9 mouse cellular contexts compared by ENCODE assay signal in genomic region chr9:123158125-123158836, GRCm38 (mm10). TPM values are rescaled to one million over a fixed set of nuclear protein-coding genes. Genes with fewer than 3 reads are reported as not detected.
DNase-seq lines count a peak whose midpoint lies in the region; ATAC-seq and TF ChIP-seq lines count a peak whose summit lies in the region.
"Had no signal": no experiment of that assay in that cellular context is flagged by ENCODE, and none has a peak within 500 bp of the region (broad histone marks: within the 10 kb centered on the region; RNA-seq: fewer than 3 reads in every experiment).

No protein-coding gene starts in this region.

- no peak overlapping the region for H3K9ac ChIP-seq in kidney, embryonic 14.5 days (ENCODE audit: low read depth, low read length)
- H3K9ac ChIP-seq in CH12.LX (ENCODE audit: insufficient read depth, low read depth): no peak overlapping the region
- no peak overlapping the region for H3K9ac ChIP-seq in hindbrain, embryonic 16.5 days (ENCODE audit: low read depth, low read length)
- H3K9ac ChIP-seq: midbrain, embryonic 12.5 days had no signal

- H3K4me1 ChIP-seq in kidney, embryonic 14.5 days (ENCODE audit: control insufficient read depth, insufficient read depth, low read length): no peaks in the 10 kb centered on the region
- peaks cover 5 to 8% of the 10 kb centered on the region in 2 experiments; a peak in 3 of 4 replicates for H3K4me1 ChIP-seq in CH12.LX (ENCODE audit: control insufficient read depth in 1 of 2, insufficient read depth in 2 of 2)
- no peaks in the 10 kb centered on the region for H3K4me1 ChIP-seq in hindbrain, embryonic 16.5 days (ENCODE audit: control insufficient read depth, insufficient read depth, low read depth, low read length)
- H3K4me1 ChIP-seq in forebrain, embryonic 10.5 days: peaks cover 9% of the 10 kb centered on the region
- H3K4me1 ChIP-seq: midbrain, embryonic 12.5 days had no signal

- no peak overlapping the region for H3K27ac ChIP-seq in kidney, embryonic 14.5 days (ENCODE audit: low read depth, low read length)
- H3K27ac ChIP-seq in CH12.LX (ENCODE audit: insufficient read depth, low read depth): no peak overlapping the region
- H3K27ac ChIP-seq in hindbrain, embryonic 16.5 days (ENCODE audit: low read depth, low read length): no peak overlapping the region
- H3K27ac ChIP-seq in forebrain, embryonic 10.5 days: no peak overlapping the region
- H3K27ac ChIP-seq: midbrain, embryonic 12.5 days had no signal

- WGBS in kidney, embryonic 14.5 days: 51% methylated on average over 8 of the region's 8 CpGs
- 58% methylated on average over 8 of the region's 8 CpGs for whole genome bisulfite sequencing in hindbrain, embryonic 16.5 days
- 60% methylated on average over 8 of the region's 8 CpGs for WGBS in forebrain, embryonic 10.5 days

- dilution Hi-C loops in CH12.LX (cut with MboI; ENCODE audit: extremely low pct_ligation_motif_present, extremely low pct_unique_long_range_greater_than_20kb, low sequenced_read_pairs): no loop called here

- no peak for ATAC-seq in kidney, embryonic 14.5 days (ENCODE audit: low FRiP score, low TSS enrichment)
- ATAC-seq in hindbrain, embryonic 16.5 days: peak; percentile 43; the same call in 1 of the 2 replicates

- H3K79me2 ChIP-seq in CH12.LX (replicated peaks; ENCODE audit: control insufficient read depth, extremely low read depth, insufficient read depth, poor library complexity, severe bottlenecking): no peaks in the 10 kb centered on the region

- TF ChIP-seq RAD21 in CH12.LX (IDR thresholded peaks at IDR 0.05; ENCODE audit: low read depth, low read length): peak; percentile 82

- TF ChIP-seq POLR2A in CH12.LX (IDR thresholded peaks at IDR 0.05; ENCODE audit: low read depth, low read length): no peak

- no peaks in the 10 kb centered on the region for H3K9me3 ChIP-seq in kidney, embryonic 14.5 days (ENCODE audit: control insufficient read depth, low read length)
- H3K9me3 ChIP-seq in CH12.LX (replicated peaks; ENCODE audit: low read length): peaks cover 3% of the 10 kb centered on the region
- H3K9me3 ChIP-seq in hindbrain, embryonic 16.5 days (ENCODE audit: control insufficient read depth, low read length): no peaks in the 10 kb centered on the region
- H3K9me3 ChIP-seq in forebrain, embryonic 10.5 days: no peaks in the 10 kb centered on the region
- H3K9me3 ChIP-seq: midbrain, embryonic 12.5 days had no signal

- no peak overlapping the region for H3K4me2 ChIP-seq in kidney, embryonic 14.5 days (replicated peaks; ENCODE audit: low read depth, low read length)
- H3K4me2 ChIP-seq in CH12.LX (ENCODE audit: insufficient read depth, low read depth, poor library complexity, severe bottlenecking): peak overlapping the region; percentile 73; the same call in 1 of the 2 replicates
- H3K4me2 ChIP-seq in hindbrain, embryonic 16.5 days (ENCODE audit: low read length): no peak overlapping the region
- H3K4me2 ChIP-seq: midbrain, embryonic 12.5 days had no signal

- no peaks in the 10 kb centered on the region for H3K36me3 ChIP-seq in kidney, embryonic 14.5 days (ENCODE audit: control insufficient read depth, insufficient read depth, low read length)
- peaks cover 0 to 3% of the 10 kb centered on the region in 2 experiments for H3K36me3 ChIP-seq in CH12.LX (replicated peaks in 1 of 2; ENCODE audit: control insufficient read depth in 1 of 2, insufficient read depth in 1 of 2, low read length in 1 of 2)
- no peaks in the 10 kb centered on the region for H3K36me3 ChIP-seq in hindbrain, embryonic 16.5 days (ENCODE audit: control insufficient read depth, insufficient read depth, low read length)
- no peaks in the 10 kb centered on the region for H3K36me3 ChIP-seq in forebrain, embryonic 10.5 days (replicated peaks)
- H3K36me3 ChIP-seq: midbrain, embryonic 12.5 days had no signal

- TF ChIP-seq CTCF in CH12.LX (conservative IDR thresholded peaks at IDR 0.05 in 1 of 2, IDR thresholded peaks at IDR 0.05 in 1 of 2; ENCODE audit: low read depth in 2 of 2, low read length in 2 of 2): peak; percentile 47 to 84; a peak in 3 of 4 replicates

- peak; percentile 48 for DNase-seq in kidney, adult 9 months
- DNase-seq in CH12.LX (ENCODE audit: extremely low read depth) (peak; percentile 62), adipocyte (ENCODE audit: low spot score) (peak; percentile 46)
- peak; percentile 16 for DNase-seq in retina, adult 2 months (ENCODE audit: low read depth, low spot score)
- no peak for DNase-seq in forebrain, embryonic 10.5 days (ENCODE audit: extremely low spot score, low spot score)
- DNase-seq in adrenal gland, postnatal 36 days: no peak

- H3K4me3 ChIP-seq in kidney, embryonic 14.5 days (ENCODE audit: low read length): no peak overlapping the region
- no peak overlapping the region for H3K4me3 ChIP-seq in CH12.LX (replicated peaks in 1 of 3; ENCODE audit: low read depth in 2 of 3, low read length in 2 of 3, poor library complexity in 1 of 3)
- H3K4me3 ChIP-seq in hindbrain, embryonic 16.5 days (ENCODE audit: low read length): no peak overlapping the region
- no peak overlapping the region for H3K4me3 ChIP-seq in forebrain, embryonic 10.5 days
- H3K4me3 ChIP-seq: midbrain, embryonic 12.5 days had no signal

- TF ChIP-seq EP300 in CH12.LX (IDR thresholded peaks at IDR 0.05; ENCODE audit: low read length): no peak

- H3K27me3 ChIP-seq in kidney, embryonic 14.5 days (ENCODE audit: control insufficient read depth, insufficient read depth, low read length): no peaks in the 10 kb centered on the region
- H3K27me3 ChIP-seq in CH12.LX (replicated peaks): no peaks in the 10 kb centered on the region
- H3K27me3 ChIP-seq in hindbrain, embryonic 16.5 days (replicated peaks; ENCODE audit: control insufficient read depth, insufficient read depth, low read length): peaks cover 3% of the 10 kb centered on the region; the same call in 1 of the 2 replicates
- peaks cover 17% of the 10 kb centered on the region for H3K27me3 ChIP-seq in forebrain, embryonic 10.5 days (ENCODE audit: poor library complexity, severe bottlenecking)

- in situ Hi-C loops in CH12.LX (cut with MboI; ENCODE audit: low pct_ligation_motif_present, low pct_unique_long_range_greater_than_20kb, low sequenced_read_pairs): loop anchor here (10.0 kb wide), 1 partner anchor 297 kb away; no protein-coding TSS in a partner anchor

TF ChIP-seq in CH12.LX, 34 proteins besides CTCF, POLR2A, EP300 and RAD21:
- 0 out of 2 replicates have a peak, but pooled peaks have one; percentile 37 for TF ChIP-seq TCF12 (IDR thresholded peaks at IDR 0.05; ENCODE audit: low read depth, low read length)
- no peak for TF ChIP-seq ZMIZ1 (IDR thresholded peaks at IDR 0.05; ENCODE audit: low read depth, low read length)
- peak; percentile 39; the same call in 1 of the 2 replicates for TF ChIP-seq ELF1 (IDR thresholded peaks at IDR 0.05; ENCODE audit: low read depth, low read length)
- peak; percentile 62 for TF ChIP-seq NRF1 (IDR thresholded peaks at IDR 0.05; ENCODE audit: low read depth, low read length)
- TF ChIP-seq SMC3 (IDR thresholded peaks at IDR 0.05; ENCODE audit: low read depth, low read length): peak; percentile 69

RNA-seq across cellular contexts. Expression of gene Clec3b, which starts 7.5 kb away (rescaled TPM):
- not detected in 2 replicates for polyA plus RNA-seq in kidney, embryonic 14.5 days (2014; fragmentation: Nextera tagmentation; extraction: Ambion mirVana)
- 0.13 TPM in 1 of 2 replicates, not detected in the other for total RNA-seq in CH12.LX (2012; rRNA removed)
- total RNA-seq in CH12.LX (2014; rRNA removed): not detected in 2 replicates
- 0.31 and 0.33 TPM in 2 replicates for polyA plus RNA-seq in CH12.LX (2012; ENCODE audit: insufficient read length, low read depth)
- 4.2 and 4.5 TPM in 2 replicates for polyA plus RNA-seq in hindbrain, embryonic 16.5 days (2015; fragmentation: Nextera tagmentation; extraction: Ambion mirVana)
- 0.32 TPM in 1 of 2 replicates, not detected in the other for polyA plus RNA-seq in forebrain, embryonic 10.5 days (2016; fragmentation: Nextera tagmentation; extraction: Ambion mirVana)
- 10 to 100 TPM; 30.4 to 58.6 TPM for total RNA-seq in adrenal gland, postnatal 36 days (2021)

RNA-seq across cellular contexts. Expression of gene Exosc7, which starts 45.3 kb away (rescaled TPM):
- polyA plus RNA-seq in kidney, embryonic 14.5 days (2014; fragmentation: Nextera tagmentation; extraction: Ambion mirVana): 133 and 156 TPM in 2 replicates
- total RNA-seq in CH12.LX (2012; rRNA removed): 135 and 154 TPM in 2 replicates
- total RNA-seq in CH12.LX (2014; rRNA removed): 139 and 144 TPM in 2 replicates
- polyA plus RNA-seq in CH12.LX (2012; ENCODE audit: insufficient read length, low read depth): 143 and 184 TPM in 2 replicates
- 76.3 and 78.2 TPM in 2 replicates for polyA plus RNA-seq in hindbrain, embryonic 16.5 days (2015; fragmentation: Nextera tagmentation; extraction: Ambion mirVana)
- 166 and 168 TPM in 2 replicates for polyA plus RNA-seq in forebrain, embryonic 10.5 days (2016; fragmentation: Nextera tagmentation; extraction: Ambion mirVana)
- 10 to 100 TPM; 33.2 to 41.3 TPM for total RNA-seq in adrenal gland, postnatal 36 days (2021)

RNA-seq across cellular contexts. Expression of gene Zdhhc3, which starts 45.3 kb away (rescaled TPM):
- polyA plus RNA-seq in kidney, embryonic 14.5 days (2014; fragmentation: Nextera tagmentation; extraction: Ambion mirVana): 46.9 and 59.6 TPM in 2 replicates
- total RNA-seq in CH12.LX (2012; rRNA removed) (37.2 and 45.1 TPM in 2 replicates), CH12.LX (2014; rRNA removed) (61.2 and 62.6 TPM in 2 replicates)
- polyA plus RNA-seq in CH12.LX (2012; ENCODE audit: insufficient read length, low read depth): 61.4 and 74.4 TPM in 2 replicates
- 88.7 and 92.7 TPM in 2 replicates for polyA plus RNA-seq in hindbrain, embryonic 16.5 days (2015; fragmentation: Nextera tagmentation; extraction: Ambion mirVana)
- 83.6 and 85.8 TPM in 2 replicates for polyA plus RNA-seq in forebrain, embryonic 10.5 days (2016; fragmentation: Nextera tagmentation; extraction: Ambion mirVana)
- 10 to 100 TPM; 64.2 to 80.4 TPM for total RNA-seq in adrenal gland, postnatal 36 days (2021)

RNA-seq across cellular contexts. Expression of gene Cdcp1, which starts 57.6 kb away (rescaled TPM):
- 5.4 and 10.2 TPM in 2 replicates for polyA plus RNA-seq in kidney, embryonic 14.5 days (2014; fragmentation: Nextera tagmentation; extraction: Ambion mirVana)
- total RNA-seq in CH12.LX (2012; rRNA removed) (3.1 and 3.4 TPM in 2 replicates), CH12.LX (2014; rRNA removed) (3.6 and 4.3 TPM in 2 replicates)
- polyA plus RNA-seq in CH12.LX (2012; ENCODE audit: insufficient read length, low read depth): 5.0 and 5.9 TPM in 2 replicates
- 0.11 and 0.24 TPM in 2 replicates for polyA plus RNA-seq in hindbrain, embryonic 16.5 days (2015; fragmentation: Nextera tagmentation; extraction: Ambion mirVana)
- 1.8 TPM in 2 replicates for polyA plus RNA-seq in forebrain, embryonic 10.5 days (2016; fragmentation: Nextera tagmentation; extraction: Ambion mirVana)
- total RNA-seq in adrenal gland, postnatal 36 days (2021): under 1 TPM in 1 of 2 experiments, not detected in 1; 0.13 TPM

Comparison
In these comparisons a context has a peak if more than half of its experiments do, and no peak if none do; other contexts are left out.
1. DNase-seq: peak in kidney, adult 9 months (single experiment), CH12.LX (single experiment), adipocyte (single experiment) and retina, adult 2 months (single experiment); none in forebrain, embryonic 10.5 days (single experiment) and adrenal gland, postnatal 36 days (0 of 2).